Mouse (Mus musculus) erythroblast, embryonic 14.5 days (primary cell): ENCODE measurements around the gene Smg9. TPM values are rescaled to one million over a fixed set of nuclear protein-coding genes. Genes with fewer than 3 reads are reported as not detected.

Experiments used
- H3K27me3 ChIP-seq: 2 replicates; pipeline ENCODE4 v1.6.1; 2012; ENCODE audit warnings: inconsistent platforms; ENCODE audit not compliant: control insufficient read depth
- H3K36me3 ChIP-seq: 2 replicates; pipeline ENCODE4 v1.6.1; 2012; ENCODE audit warnings: mild to moderate bottlenecking, inconsistent platforms; ENCODE audit not compliant: control insufficient read depth
- H3K4me1 ChIP-seq: 2 replicates; pipeline ENCODE4 v1.6.1; 2012; ENCODE audit warnings: inconsistent platforms; ENCODE audit not compliant: control insufficient read depth
- H3K4me3 ChIP-seq: replicated peaks from 2 replicates; pipeline ENCODE3; 2012; ENCODE audit warnings: moderate library complexity, mild to moderate bottlenecking, inconsistent platforms
- H3K9me3 ChIP-seq: 2 replicates; pipeline ENCODE4 v1.6.1; 2012; ENCODE audit warnings: low read length, inconsistent platforms, mixed read lengths; ENCODE audit not compliant: control insufficient read depth
- GATA1 ChIP-seq: IDR thresholded peaks from 2 replicates; pipeline ENCODE4 v1.6.1; 2012; ENCODE audit warnings: low read length, inconsistent platforms, mixed read lengths
- TAL1 ChIP-seq: IDR thresholded peaks from 3 replicates; pipeline ENCODE4 v1.6.1; 2012; ENCODE audit warnings: low read length, inconsistent platforms, mixed read lengths
- polyA plus RNA-seq: library from polyadenylated mRNA; stranded (reverse); fragments of >175 nt; gene quantifications from 2 replicates; pipeline ENCODE4 v1.2.3, GENCODE M21; 2012

Smg9 gene
- polyA plus RNA-seq, 1 experiment = 18.4 TPM

- TF ChIP-seq GATA1 (no peak), TAL1 (no peak)
- Histone ChIP-seq H3K4me1 (peaks cover 8% of the 10 kb centered on the region), H3K4me3 (no peak overlapping the region), H3K36me3 (peaks cover 76% of the 10 kb centered on the region), H3K9me3 (peaks cover 6% of the 10 kb centered on the region; the same call in 1 of the 2 replicates), H3K27me3 (no peaks in the 10 kb centered on the region)
Observed at GRCm38 (mm10) chr7:24413630-24414029, 14.2 kb downstream of the Smg9 start.

- H3K27me3 ChIP-seq = no peaks in the 10 kb centered on the region
- H3K4me3 ChIP-seq = no peak overlapping the region
- TF ChIP-seq TAL1 (no peak), GATA1 (no peak)
- peaks cover 78% of the 10 kb centered on the region for H3K36me3 ChIP-seq
- H3K4me1 ChIP-seq = peaks cover 8% of the 10 kb centered on the region
- H3K9me3 ChIP-seq = peaks cover 6% of the 10 kb centered on the region; the same call in 1 of the 2 replicates
Observed at GRCm38 (mm10) chr7:24415261-24415660, 15.8 kb downstream of the Smg9 start.

GRCm38 (mm10) chr7:24419579-24419978 lies 20.2 kb downstream of the Smg9 start:
- Histone ChIP-seq H3K4me3 (no peak overlapping the region), H3K36me3 (peaks cover 88% of the 10 kb centered on the region), H3K4me1 (no peaks in the 10 kb centered on the region), H3K27me3 (no peaks in the 10 kb centered on the region), H3K9me3 (no peaks in the 10 kb centered on the region)
- no peak for TF ChIP-seq GATA1
- no peak for TF ChIP-seq TAL1

- no peak for TF ChIP-seq GATA1
- TF ChIP-seq TAL1 = no peak
- H3K4me1 ChIP-seq = no peaks in the 10 kb centered on the region; the same call in 1 of the 2 replicates
- no peak overlapping the region for H3K4me3 ChIP-seq
- H3K36me3 ChIP-seq = peaks cover 68% of the 10 kb centered on the region
- no peaks in the 10 kb centered on the region for H3K27me3 ChIP-seq
- H3K9me3 ChIP-seq = no peaks in the 10 kb centered on the region
Observed at GRCm38 (mm10) chr7:24421648-24422047, 22.2 kb downstream of the Smg9 start.

GRCm38 (mm10) chr7:24422251-24422650 lies 22.8 kb downstream of the Smg9 start:
- no peak overlapping the region for H3K4me3 ChIP-seq
- no peaks in the 10 kb centered on the region; the same call in 1 of the 2 replicates for H3K4me1 ChIP-seq
- no peak for TF ChIP-seq GATA1
- no peak for TF ChIP-seq TAL1
- H3K9me3 ChIP-seq = no peaks in the 10 kb centered on the region
- H3K27me3 ChIP-seq = no peaks in the 10 kb centered on the region
- peaks cover 62% of the 10 kb centered on the region for H3K36me3 ChIP-seq

GRCm38 (mm10) chr7:24423107-24423763 lies 23.8 kb downstream of the Smg9 start:
- Histone ChIP-seq H3K4me3 (no peak overlapping the region), H3K27me3 (no peaks in the 10 kb centered on the region), H3K9me3 (no peaks in the 10 kb centered on the region), H3K36me3 (peaks cover 55% of the 10 kb centered on the region), H3K4me1 (no peaks in the 10 kb centered on the region; the same call in 1 of the 2 replicates)
- TF ChIP-seq TAL1 (no peak), GATA1 (no peak)

- Histone ChIP-seq H3K9me3 (no peaks in the 10 kb centered on the region), H3K4me3 (no peak overlapping the region), H3K27me3 (no peaks in the 10 kb centered on the region), H3K4me1 (no peaks in the 10 kb centered on the region; the same call in 1 of the 2 replicates), H3K36me3 (peaks cover 53% of the 10 kb centered on the region)
- TF ChIP-seq TAL1 (no peak), GATA1 (no peak)
Observed at GRCm38 (mm10) chr7:24423956-24424732, 24.7 kb downstream of the Smg9 start.

GRCm38 (mm10) chr7:24425919-24426318 lies 26.5 kb downstream of the Smg9 start:
- peaks cover 35% of the 10 kb centered on the region for H3K36me3 ChIP-seq
- no peak overlapping the region for H3K4me3 ChIP-seq
- H3K4me1 ChIP-seq = no peaks in the 10 kb centered on the region; the same call in 1 of the 2 replicates
- H3K9me3 ChIP-seq = no peaks in the 10 kb centered on the region
- no peak for TF ChIP-seq TAL1
- no peak for TF ChIP-seq GATA1
- no peaks in the 10 kb centered on the region for H3K27me3 ChIP-seq

GRCm38 (mm10) chr7:24427168-24427567 lies 27.7 kb downstream of the Smg9 start:
- H3K4me1 ChIP-seq = no peaks in the 10 kb centered on the region; the same call in 1 of the 2 replicates
- peaks cover 1% of the 10 kb centered on the region for H3K9me3 ChIP-seq
- H3K36me3 ChIP-seq = peaks cover 22% of the 10 kb centered on the region
- no peak overlapping the region for H3K4me3 ChIP-seq
- H3K27me3 ChIP-seq = peaks cover 9% of the 10 kb centered on the region
- TF ChIP-seq TAL1 (no peak), GATA1 (no peak)
